Mouse (Mus musculus) forebrain, embryonic 11.5 days (tissue): ENCODE data around the gene Dnajc27. TPM values are rescaled to one million over a fixed set of nuclear protein-coding genes. Genes with fewer than 3 reads are reported as not detected.

Experiments used
- ATAC-seq: fragments of 200-750 bp; cut with Nextera tagmentation; replicated peaks from 2 replicates; pipeline ENCODE4 v1.8.0; 2017; ENCODE audit warnings: moderate TSS enrichment; ENCODE audit not compliant: low FRiP score
- DNase-seq: peaks from one replicate; pipeline ENCODE4 v3.0.0-alpha.2; 2017; ENCODE audit warnings: low spot score
- H3K27ac ChIP-seq: fragments of 300-500 bp; sonication (generic); 2 replicates; pipeline ENCODE4 v1.5.1; 2014; ENCODE audit warnings: low read depth, low read length
- H3K27me3 ChIP-seq: fragments of 300-500 bp; sonication (generic); 2 replicates; pipeline ENCODE4 v1.6.1; 2014; ENCODE audit warnings: mild to moderate bottlenecking, low read length, mixed read lengths; ENCODE audit not compliant: control insufficient read depth, insufficient read depth
- H3K36me3 ChIP-seq: fragments of 300-500 bp; sonication (generic); 2 replicates; pipeline ENCODE4 v1.6.1; 2014; ENCODE audit warnings: mild to moderate bottlenecking, low read length, moderate library complexity, mixed read lengths; ENCODE audit not compliant: control insufficient read depth, insufficient read depth
- H3K4me1 ChIP-seq: fragments of 300-500 bp; sonication (generic); replicated peaks from 2 replicates; pipeline ENCODE4 v1.6.1; 2014; ENCODE audit warnings: low read length, mixed read lengths; ENCODE audit not compliant: control insufficient read depth, insufficient read depth
- H3K4me2 ChIP-seq: fragments of 300-500 bp; sonication (generic); 2 replicates; pipeline ENCODE4 v1.6.1; 2014; ENCODE audit warnings: low read depth, mild to moderate bottlenecking, low read length, moderate library complexity, mixed read lengths; ENCODE audit not compliant: severe bottlenecking
- H3K4me3 ChIP-seq: fragments of 300-500 bp; sonication (generic); 2 replicates; pipeline ENCODE4 v1.5.1; 2014; ENCODE audit warnings: low read depth, low read length
- H3K9ac ChIP-seq: fragments of 300-500 bp; sonication (generic); 2 replicates; pipeline ENCODE4 v1.6.1; 2014; ENCODE audit warnings: low read length
- H3K9me3 ChIP-seq: fragments of 300-500 bp; sonication (generic); 2 replicates; pipeline ENCODE4 v1.6.1; 2016; ENCODE audit warnings: low read length, mixed read lengths; ENCODE audit not compliant: control insufficient read depth
- WGBS: fragments of 180-500 bp; shearing (Covaris S2); extraction: QIAGEN DNeasy Blood & Tissue Kit; methylation state at CpG from one replicate; pipeline ENCODE4 v1.1.7; 2014; 5-methylcytosine and 5-hydroxymethylcytosine counted together
- polyA plus RNA-seq: library from polyadenylated mRNA; unstranded; fragments of >200 nt; fragmentation: Nextera tagmentation; extraction: Ambion mirVana; gene quantifications from 2 replicates; pipeline ENCODE4 v1.2.1, GENCODE M21; 2014

Dnajc27 gene
- polyA plus RNA-seq, 1 experiment from 2014 or later, result 12.9 TPM

- 78% methylated on average over 4 of the region's 4 CpGs for WGBS
Observed at GRCm38 (mm10) chr12:4117579-4117978, 35.2 kb downstream of the Dnajc27 start.

GRCm38 (mm10) chr12:4127346-4127745 is 45.0 kb downstream of the Dnajc27 start:
- Histone ChIP-seq H3K27me3 (no peaks in the 10 kb centered on the region), H3K9me3 (peaks cover 6% of the 10 kb centered on the region; the same call in 1 of the 2 replicates), H3K4me1 (no peaks in the 10 kb centered on the region), H3K36me3 (no peaks in the 10 kb centered on the region), H3K4me2 (no peak overlapping the region), H3K9ac (no peak overlapping the region), H3K4me3 (no peak overlapping the region), H3K27ac (no peak overlapping the region)
- ATAC-seq (no peak), DNase-seq (no peak)
- WGBS, result 87% methylated on average over 7 of the region's 7 CpGs

More at GRCm38 (mm10) chr12:4117579-4117978, 35.2 kb downstream of the Dnajc27 start:
- DNase-seq, result no peak
- no peak overlapping the region for H3K9ac ChIP-seq
- no peaks in the 10 kb centered on the region for H3K36me3 ChIP-seq
- no peak for ATAC-seq
- no peaks in the 10 kb centered on the region for H3K4me1 ChIP-seq
- no peak overlapping the region for H3K4me3 ChIP-seq
- H3K27ac ChIP-seq, result no peak overlapping the region
- no peak overlapping the region for H3K4me2 ChIP-seq
- H3K27me3 ChIP-seq, result no peaks in the 10 kb centered on the region
- no peaks in the 10 kb centered on the region for H3K9me3 ChIP-seq

GRCm38 (mm10) chr12:4132941-4133846 is 50.8 kb downstream of the Dnajc27 start, which contains the start of gene Adcy3:
Adcy3 (plus strand) TSS chr12:4133103.
- Histone ChIP-seq H3K36me3 (no peaks in the 10 kb centered on the region), H3K9ac (peak within 1 kb of the TSS; percentile 70), H3K4me3 (peak within 1 kb of the TSS; percentile 50)

GRCm38 (mm10) chr12:4133847-4134212 is 51.4 kb downstream of the Dnajc27 start:
- Histone ChIP-seq H3K9me3 (peaks cover 6% of the 10 kb centered on the region; the same call in 1 of the 2 replicates), H3K9ac (peak overlapping the region; percentile 70), H3K4me3 (peak overlapping the region; percentile 50), H3K4me2 (peak overlapping the region; percentile 93), H3K36me3 (no peaks in the 10 kb centered on the region), H3K4me1 (peaks cover 6% of the 10 kb centered on the region; the same call in 1 of the 2 replicates), H3K27me3 (no peaks in the 10 kb centered on the region), H3K27ac (no peak overlapping the region)
- ATAC-seq, result no peak
- 37% methylated on average over 11 of the region's 11 CpGs for WGBS
- peak; percentile 54 for DNase-seq

More at GRCm38 (mm10) chr12:4132941-4133846, 50.8 kb downstream of the Dnajc27 start, which contains the start of gene Adcy3:
- peaks cover 6% of the 10 kb centered on the region; the same call in 1 of the 2 replicates for H3K4me1 ChIP-seq
- DNase-seq (peak; percentile 82), ATAC-seq (peak; percentile 84)
- WGBS, result under 1% methylated on average over 76 of the region's 83 CpGs
- H3K27me3 ChIP-seq, result no peaks in the 10 kb centered on the region
- peaks cover 6% of the 10 kb centered on the region; the same call in 1 of the 2 replicates for H3K9me3 ChIP-seq
- no peak within 1 kb of the TSS for H3K27ac ChIP-seq
- peak within 1 kb of the TSS; percentile 93 for H3K4me2 ChIP-seq

GRCm38 (mm10) chr12:4143179-4143578 is 60.8 kb downstream of the Dnajc27 start:
- Histone ChIP-seq H3K27ac (no peak overlapping the region), H3K27me3 (no peaks in the 10 kb centered on the region), H3K4me1 (0 out of 2 replicates have a peak, but pooled peaks cover 2% of the 10 kb centered on the region), H3K4me3 (no peak overlapping the region), H3K36me3 (no peaks in the 10 kb centered on the region), H3K9me3 (no peaks in the 10 kb centered on the region), H3K4me2 (no peak overlapping the region), H3K9ac (no peak overlapping the region)
- ATAC-seq (no peak), DNase-seq (no peak)
- 86% methylated on average over 5 of the region's 5 CpGs for WGBS

- ATAC-seq, result no peak
- no peak overlapping the region for H3K4me3 ChIP-seq
- H3K9ac ChIP-seq, result no peak overlapping the region
- no peaks in the 10 kb centered on the region for H3K4me1 ChIP-seq
- DNase-seq, result no peak
- no peak overlapping the region for H3K27ac ChIP-seq
- no peak overlapping the region for H3K4me2 ChIP-seq
- H3K9me3 ChIP-seq, result no peaks in the 10 kb centered on the region
- 87% methylated on average over 2 of the region's 2 CpGs for WGBS
- no peaks in the 10 kb centered on the region for H3K36me3 ChIP-seq
- H3K27me3 ChIP-seq, result no peaks in the 10 kb centered on the region
Observed at GRCm38 (mm10) chr12:4150936-4151335, 68.6 kb downstream of the Dnajc27 start.

GRCm38 (mm10) chr12:4151969-4152368 is 69.6 kb downstream of the Dnajc27 start:
- Histone ChIP-seq H3K27me3 (no peaks in the 10 kb centered on the region), H3K36me3 (no peaks in the 10 kb centered on the region), H3K4me3 (no peak overlapping the region), H3K4me1 (no peaks in the 10 kb centered on the region), H3K9ac (no peak overlapping the region), H3K9me3 (no peaks in the 10 kb centered on the region), H3K27ac (no peak overlapping the region), H3K4me2 (no peak overlapping the region)
- ATAC-seq (no peak), DNase-seq (no peak)
- 90% methylated on average over 3 of the region's 3 CpGs for WGBS

GRCm38 (mm10) chr12:4157466-4157865 is 75.1 kb downstream of the Dnajc27 start:
- Histone ChIP-seq H3K4me2 (no peak overlapping the region), H3K27me3 (no peaks in the 10 kb centered on the region), H3K4me3 (no peak overlapping the region), H3K4me1 (no peaks in the 10 kb centered on the region), H3K36me3 (no peaks in the 10 kb centered on the region), H3K27ac (no peak overlapping the region), H3K9me3 (no peaks in the 10 kb centered on the region), H3K9ac (no peak overlapping the region)
- no peak for ATAC-seq
- 92% methylated on average over 2 of the region's 2 CpGs for WGBS
- DNase-seq, result no peak
